Mouse (Mus musculus) kidney, adult 10 weeks (tissue): ENCODE measurements around the gene Gm11568. TPM values are rescaled to one million over a fixed set of nuclear protein-coding genes. Genes with fewer than 3 reads are reported as not detected.

Experiments
- polyA plus RNA-seq: library from polyadenylated mRNA; stranded (reverse); fragments of 350-450 nt; fragmentation: Illumina TruSeq; extraction: RNeasy Lipid Tissue Mini Kit (QIAGEN cat#74804); gene quantifications from one replicate; pipeline ENCODE4 v1.2.3, GENCODE M21; 2014; ENCODE audit warnings: low read depth, low replicate concordance

Gene Gm11568
- not detected for polyA plus RNA-seq

GRCm38 (mm10) chr11:99857617-99858016 lies at the start of gene Gm11568:
Gene Gm11568 (plus strand): TSS chr11:99857917.

GRCm38 (mm10) chr11:99809792-99810191 lies 47.9 kb upstream of the Gm11568 start, which contains the start of gene Krtap4-13:
Gene Krtap4-13 (minus strand): TSS chr11:99809892.

GRCm38 (mm10) chr11:99815566-99815965 lies 42.2 kb upstream of the Gm11568 start, which contains the start of gene Gm11564:
Gene Gm11564 (minus strand): TSS chr11:99815666.

GRCm38 (mm10) chr11:99837966-99838365 lies 19.8 kb upstream of the Gm11568 start, which contains the start of gene 2300003K06Rik:
Gene 2300003K06Rik (minus strand): TSS chr11:99838066.

GRCm38 (mm10) chr11:99851508-99851907 lies 6.2 kb upstream of the Gm11568 start, which contains the start of gene Krtap4-16:
Gene Krtap4-16 (minus strand): TSS chr11:99851608.

GRCm38 (mm10) chr11:99864176-99864575 lies 6.5 kb downstream of the Gm11568 start, which contains the start of gene Gm11559:
Gene Gm11559 (plus strand): TSS chr11:99864476.

GRCm38 (mm10) chr11:99873089-99873488 lies 15.4 kb downstream of the Gm11568 start, which contains the start of gene Krtap9-1:
Gene Krtap9-1 (plus strand): TSS chr11:99873389.

GRCm38 (mm10) chr11:99878887-99879286 lies 21.2 kb downstream of the Gm11568 start, which contains the start of gene Gm11567:
Gene Gm11567 (plus strand): TSS chr11:99879187.

GRCm38 (mm10) chr11:99907620-99908019 lies 49.9 kb downstream of the Gm11568 start, which contains the start of gene Krtap31-1:
Gene Krtap31-1 (plus strand): TSS chr11:99907920.

Other genes with a start within 250 kb of the Gm11568 start
- gene Gm11937, start 247.7 kb upstream of the Gm11568 start, polyA plus RNA-seq = not detected
- not detected for gene Krtap2-4, start 243.1 kb upstream of the Gm11568 start, polyA plus RNA-seq
- gene Gm11562, start 237.5 kb upstream of the Gm11568 start, polyA plus RNA-seq = not detected
- gene Krtap4-1, start 229.7 kb upstream of the Gm11568 start, polyA plus RNA-seq = not detected
- not detected for gene Krtap4-2, start 222.8 kb upstream of the Gm11568 start, polyA plus RNA-seq
- not detected for gene Krtap4-7, start 213.8 kb upstream of the Gm11568 start, polyA plus RNA-seq
- not detected for gene Gm11555, start 207.7 kb upstream of the Gm11568 start, polyA plus RNA-seq
- gene Gm11563, start 199.0 kb upstream of the Gm11568 start, polyA plus RNA-seq = not detected
- gene Krtap4-6, start 192.0 kb upstream of the Gm11568 start, polyA plus RNA-seq = not detected
- gene Gm14190, start 167.2 kb upstream of the Gm11568 start, polyA plus RNA-seq = not detected
- not detected for gene Gm14180, start 123.6 kb upstream of the Gm11568 start, polyA plus RNA-seq
- gene Gm11595, start 85.0 kb upstream of the Gm11568 start, polyA plus RNA-seq = not detected
- gene Krtap4-8, start 77.2 kb upstream of the Gm11568 start, polyA plus RNA-seq = not detected
- gene Krtap4-9, start 72.7 kb upstream of the Gm11568 start, polyA plus RNA-seq = not detected
- gene Gm11596, start 64.5 kb upstream of the Gm11568 start, polyA plus RNA-seq = not detected
- not detected for gene Gm11569, start 59.0 kb upstream of the Gm11568 start, polyA plus RNA-seq
- gene Gm11554, start 53.5 kb upstream of the Gm11568 start, polyA plus RNA-seq = not detected
- gene Krtap4-13, start 48.0 kb upstream of the Gm11568 start, polyA plus RNA-seq = not detected
- gene Gm11564, start 42.3 kb upstream of the Gm11568 start, polyA plus RNA-seq = not detected
- gene 2300003K06Rik, start 19.9 kb upstream of the Gm11568 start, polyA plus RNA-seq = not detected
- not detected for gene Krtap4-16, start 6.3 kb upstream of the Gm11568 start, polyA plus RNA-seq
- not detected for gene Gm11559, start 6.6 kb downstream of the Gm11568 start, polyA plus RNA-seq
- not detected for gene Krtap9-1, start 15.5 kb downstream of the Gm11568 start, polyA plus RNA-seq
- gene Gm11567, start 21.3 kb downstream of the Gm11568 start, polyA plus RNA-seq = not detected
- gene Krtap31-1, start 50.0 kb downstream of the Gm11568 start, polyA plus RNA-seq = not detected
- gene Gm11565, start 56.8 kb downstream of the Gm11568 start, polyA plus RNA-seq = not detected
- not detected for gene Krtap31-2, start 78.4 kb downstream of the Gm11568 start, polyA plus RNA-seq
- not detected for gene Krtap9-5, start 90.6 kb downstream of the Gm11568 start, polyA plus RNA-seq
- not detected for gene Krtap29-1, start 121.1 kb downstream of the Gm11568 start, polyA plus RNA-seq
- gene Krtap16-1, start 128.7 kb downstream of the Gm11568 start, polyA plus RNA-seq = not detected
- not detected for gene Krtap17-1, start 136.1 kb downstream of the Gm11568 start, polyA plus RNA-seq
- not detected for gene Krt33a, start 158.3 kb downstream of the Gm11568 start, polyA plus RNA-seq
- not detected for gene Krt33b, start 172.0 kb downstream of the Gm11568 start, polyA plus RNA-seq
- gene Krt34, start 183.6 kb downstream of the Gm11568 start, polyA plus RNA-seq = not detected
- gene Krt31, start 192.6 kb downstream of the Gm11568 start, polyA plus RNA-seq = not detected
- gene Krt32, start 230.3 kb downstream of the Gm11568 start, polyA plus RNA-seq = not detected
- not detected for gene Krt35, start 238.3 kb downstream of the Gm11568 start, polyA plus RNA-seq
- gene Krt36, start 247.7 kb downstream of the Gm11568 start, polyA plus RNA-seq = not detected